8 mouse cellular contexts compared by ENCODE assay signal in the genomic region with DNA sequence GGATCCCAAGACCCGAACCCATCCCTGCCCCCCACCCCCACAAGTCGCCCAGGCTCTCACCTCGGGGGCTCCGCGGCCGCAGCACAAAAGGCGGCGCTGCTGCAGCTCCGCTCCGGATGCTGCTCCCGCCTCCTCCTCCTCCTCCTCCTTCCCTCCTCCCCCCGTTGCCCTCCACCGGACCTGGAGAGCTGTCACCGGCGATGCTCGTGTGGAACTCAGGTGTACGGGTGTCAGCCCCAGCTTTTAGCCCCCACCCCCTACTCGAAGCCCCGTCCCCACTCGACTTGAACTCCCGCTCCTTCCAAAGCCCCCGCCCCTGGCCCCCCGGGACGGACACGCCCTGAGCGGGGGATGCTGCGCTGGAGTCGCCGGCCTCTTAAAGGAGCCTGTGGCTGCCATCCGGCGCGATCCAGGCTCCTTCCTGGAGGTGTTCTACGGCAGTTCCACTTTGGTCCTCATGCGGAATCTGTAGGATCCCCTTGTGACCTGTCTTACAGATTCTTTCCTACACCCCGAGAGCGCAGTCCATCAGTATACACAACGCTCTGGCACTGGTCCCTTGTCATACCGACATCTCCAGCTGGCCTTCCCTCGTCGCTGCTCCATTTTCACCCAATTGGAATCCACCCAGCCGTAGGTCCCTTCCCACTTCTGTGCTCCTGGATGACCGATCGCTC. TPM values are rescaled to one million over a fixed set of nuclear protein-coding genes. Genes with fewer than 3 reads are reported as not detected.
A peak's percentile ranks its signal among the peaks of the same experiment; 100 is the strongest.
DNase-seq lines count a peak whose midpoint lies in the region; ATAC-seq and TF ChIP-seq lines count a peak whose summit lies in the region.

A gene (minus strand): TSS at position 337 of the 677 bp plus-strand sequence.

- no peak for TF ChIP-seq EP300 in stomach, postnatal 0 days (optimal IDR thresholded peaks at IDR 0.05)

- peak; percentile 3 for ATAC-seq in CD4-positive, CD25-positive, alpha-beta regulatory T cell, adult 4 months
- no peak for ATAC-seq in heart, embryonic 12.5 days (ENCODE audit: insufficient number of reproducible peaks, low FRiP score)
- ATAC-seq in kidney, postnatal 0 days (replicated peaks; ENCODE audit: low FRiP score, low read depth) = no peak
- ATAC-seq in liver, embryonic 11.5 days (replicated peaks; ENCODE audit: low FRiP score) = no peak
- ATAC-seq in neural tube, embryonic 11.5 days (ENCODE audit: insufficient read depth, low FRiP score, low TSS enrichment) = peak; percentile 20; the same call in 1 of the 2 replicates
- no peak for ATAC-seq in stomach, postnatal 0 days (ENCODE audit: low FRiP score, low TSS enrichment)

- TF ChIP-seq POLR2A in brain, embryonic 14.5 days (IDR thresholded peaks at IDR 0.05; ENCODE audit: borderline replicate concordance, extremely low read depth, insufficient read depth, insufficient read length, poor library complexity, severe bottlenecking) = peak; percentile 58; the same call in 1 of the 2 replicates

- WGBS in heart, embryonic 12.5 days = under 1% methylated on average over 43 of the region's 43 CpGs
- 0% methylated on average over 42 of the region's 43 CpGs for WGBS in kidney, postnatal 0 days
- under 1% methylated on average over 41 of the region's 43 CpGs for WGBS in liver, embryonic 11.5 days
- WGBS in neural tube, embryonic 11.5 days = under 1% methylated on average over 39 of the region's 43 CpGs
- WGBS in stomach, postnatal 0 days = under 1% methylated on average over 43 of the region's 43 CpGs

- no peaks in the 10 kb centered on the region for H3K9me3 ChIP-seq in heart, embryonic 12.5 days (replicated peaks)
- H3K9me3 ChIP-seq in kidney, postnatal 0 days (replicated peaks; ENCODE audit: low read length) = no peaks in the 10 kb centered on the region
- no peaks in the 10 kb centered on the region for H3K9me3 ChIP-seq in liver, embryonic 11.5 days (ENCODE audit: control insufficient read depth, low read length)
- no peaks in the 10 kb centered on the region for H3K9me3 ChIP-seq in neural tube, embryonic 11.5 days (ENCODE audit: control insufficient read depth, low read length)
- no peaks in the 10 kb centered on the region for H3K9me3 ChIP-seq in stomach, postnatal 0 days (ENCODE audit: control insufficient read depth, low read length)

- no peak; the same call in 1 of the 2 replicates for TF ChIP-seq CTCF in brain, embryonic 14.5 days (IDR thresholded peaks at IDR 0.05; ENCODE audit: borderline replicate concordance, extremely low read depth, insufficient read depth, insufficient read length)
- TF ChIP-seq CTCF in kidney, postnatal 0 days (IDR thresholded peaks at IDR 0.05; ENCODE audit: low read depth) = no peak
- peak; percentile 23; the same call in 1 of the 2 replicates for TF ChIP-seq CTCF in stomach, postnatal 0 days (IDR thresholded peaks at IDR 0.05; ENCODE audit: low read depth)

- peak within 1 kb of the TSS; percentile 88 for H3K4me2 ChIP-seq in heart, embryonic 12.5 days
- H3K4me2 ChIP-seq in kidney, postnatal 0 days (ENCODE audit: low read length) = peak within 1 kb of the TSS; percentile 84
- peak within 1 kb of the TSS; percentile 96 for H3K4me2 ChIP-seq in liver, embryonic 11.5 days
- peak within 1 kb of the TSS; percentile 78 for H3K4me2 ChIP-seq in neural tube, embryonic 11.5 days (ENCODE audit: low read depth)
- peak within 1 kb of the TSS; percentile 91 for H3K4me2 ChIP-seq in stomach, postnatal 0 days (replicated peaks; ENCODE audit: low read depth)

- DNase-seq in brain, embryonic 14.5 days (ENCODE audit: low read depth) = peak; percentile 86
- DNase-seq in fibroblast of lung, adult 2 months (ENCODE audit: low read depth) = peak; percentile 33
- DNase-seq in kidney, postnatal 0 days (ENCODE audit: low spot score) = peak; percentile 80
- DNase-seq in liver, embryonic 11.5 days (ENCODE audit: low spot score) = peak; percentile 83
- peak; percentile 81 for DNase-seq in neural tube, embryonic 11.5 days (ENCODE audit: low spot score)
- DNase-seq in stomach, postnatal 0 days (ENCODE audit: low spot score) = peak; percentile 72

- peak within 1 kb of the TSS; percentile 73 for H3K9ac ChIP-seq in heart, embryonic 12.5 days
- peak within 1 kb of the TSS; percentile 58 for H3K9ac ChIP-seq in kidney, postnatal 0 days (ENCODE audit: low read depth, low read length)
- H3K9ac ChIP-seq in liver, embryonic 11.5 days (ENCODE audit: low read depth, low read length) = peak within 1 kb of the TSS; percentile 42
- peak within 1 kb of the TSS; percentile 75 for H3K9ac ChIP-seq in neural tube, embryonic 11.5 days (ENCODE audit: low read length)
- peak within 1 kb of the TSS; percentile 62 for H3K9ac ChIP-seq in stomach, postnatal 0 days (ENCODE audit: low read length)

- peaks cover 15% of the 10 kb centered on the region for H3K36me3 ChIP-seq in heart, embryonic 12.5 days
- no peaks in the 10 kb centered on the region for H3K36me3 ChIP-seq in kidney, postnatal 0 days (ENCODE audit: insufficient read depth, low read length)
- peaks cover 3% of the 10 kb centered on the region; the same call in 1 of the 2 replicates for H3K36me3 ChIP-seq in liver, embryonic 11.5 days (ENCODE audit: control insufficient read depth, insufficient read depth, low read length)
- no peaks in the 10 kb centered on the region; the same call in 1 of the 2 replicates for H3K36me3 ChIP-seq in neural tube, embryonic 11.5 days (ENCODE audit: control insufficient read depth, insufficient read depth, low read length)
- no peaks in the 10 kb centered on the region for H3K36me3 ChIP-seq in stomach, postnatal 0 days (ENCODE audit: control insufficient read depth, insufficient read depth, low read length)

- H3K4me1 ChIP-seq in heart, embryonic 12.5 days (replicated peaks) = peaks cover 40% of the 10 kb centered on the region
- H3K4me1 ChIP-seq in kidney, postnatal 0 days (replicated peaks; ENCODE audit: insufficient read depth, low read length) = peaks cover 24% of the 10 kb centered on the region
- peaks cover 30% of the 10 kb centered on the region for H3K4me1 ChIP-seq in liver, embryonic 11.5 days (replicated peaks; ENCODE audit: control insufficient read depth, insufficient read depth, low read length)
- H3K4me1 ChIP-seq in neural tube, embryonic 11.5 days (ENCODE audit: control insufficient read depth, insufficient read depth, low read length) = peaks cover 30% of the 10 kb centered on the region
- H3K4me1 ChIP-seq in stomach, postnatal 0 days (replicated peaks; ENCODE audit: control insufficient read depth, insufficient read depth) = no peaks in the 10 kb centered on the region

- H3K27ac ChIP-seq in heart, embryonic 12.5 days (ENCODE audit: poor library complexity, severe bottlenecking) = peak within 1 kb of the TSS; percentile 76
- H3K27ac ChIP-seq in kidney, postnatal 0 days = peak within 1 kb of the TSS; percentile 79
- peak within 1 kb of the TSS; percentile 70 for H3K27ac ChIP-seq in liver, embryonic 11.5 days (ENCODE audit: low read depth, low read length)
- peak within 1 kb of the TSS; percentile 64 for H3K27ac ChIP-seq in neural tube, embryonic 11.5 days (ENCODE audit: low read depth, low read length)
- peak within 1 kb of the TSS; percentile 82 for H3K27ac ChIP-seq in stomach, postnatal 0 days (replicated peaks)

- H3K4me3 ChIP-seq in heart, embryonic 12.5 days = peak within 1 kb of the TSS; percentile 66
- H3K4me3 ChIP-seq in kidney, postnatal 0 days (replicated peaks; ENCODE audit: low read depth, low read length) = peak within 1 kb of the TSS; percentile 67
- H3K4me3 ChIP-seq in liver, embryonic 11.5 days (ENCODE audit: low read depth, low read length) = peak within 1 kb of the TSS; percentile 77
- peak within 1 kb of the TSS; percentile 58 for H3K4me3 ChIP-seq in neural tube, embryonic 11.5 days (ENCODE audit: low read depth, low read length)
- H3K4me3 ChIP-seq in stomach, postnatal 0 days (ENCODE audit: low read depth, low read length) = peak within 1 kb of the TSS; percentile 64

- H3K27me3 ChIP-seq in heart, embryonic 12.5 days (replicated peaks) = no peaks in the 10 kb centered on the region
- no peaks in the 10 kb centered on the region for H3K27me3 ChIP-seq in kidney, postnatal 0 days (ENCODE audit: insufficient read depth, low read length)
- no peaks in the 10 kb centered on the region for H3K27me3 ChIP-seq in liver, embryonic 11.5 days (replicated peaks; ENCODE audit: control insufficient read depth, insufficient read depth, low read length)
- H3K27me3 ChIP-seq in neural tube, embryonic 11.5 days (ENCODE audit: control insufficient read depth, insufficient read depth, low read length) = no peaks in the 10 kb centered on the region
- H3K27me3 ChIP-seq in stomach, postnatal 0 days (ENCODE audit: control insufficient read depth, insufficient read depth, low read length) = no peaks in the 10 kb centered on the region

RNA-seq across cellular contexts. Expression of the gene that starts here (rescaled TPM):
- polyA plus RNA-seq in CD4-positive, CD25-positive, alpha-beta regulatory T cell, adult 4 months (2017; shearing (Covaris generic)) = 1 to 10 TPM; 6.8 to 8.1 TPM
- 72.4 and 79.2 TPM in 2 replicates for polyA plus RNA-seq in brain, embryonic 14.5 days (2012; rRNA removed)
- 14.7 and 17.3 TPM in 2 replicates for polyA plus RNA-seq in heart, embryonic 12.5 days (2016; fragmentation: Nextera tagmentation; extraction: Ambion mirVana)
- 7.8 and 8.1 TPM in 2 replicates for polyA plus RNA-seq in kidney, postnatal 0 days (2015; fragmentation: Nextera tagmentation; extraction: Ambion mirVana)
- polyA plus RNA-seq in liver, embryonic 11.5 days (2014; fragmentation: Nextera tagmentation; extraction: Ambion mirVana) = 7.7 and 7.9 TPM in 2 replicates
- 24.8 and 26.1 TPM in 2 replicates for polyA plus RNA-seq in neural tube, embryonic 11.5 days (2014; fragmentation: Nextera tagmentation; extraction: Ambion mirVana)
- 3.3 and 3.9 TPM in 2 replicates for polyA plus RNA-seq in stomach, postnatal 0 days (2015; fragmentation: Nextera tagmentation; extraction: Ambion mirVana)

Comparison
In these comparisons a context has a peak if more than half of its experiments do, and no peak if none do; other contexts are left out.
1. ATAC-seq: peak in CD4-positive, CD25-positive, alpha-beta regulatory T cell, adult 4 months (single experiment) and neural tube, embryonic 11.5 days (single experiment); none in heart, embryonic 12.5 days (single experiment), kidney, postnatal 0 days (single experiment), liver, embryonic 11.5 days (single experiment) and stomach, postnatal 0 days (single experiment).
2. DNase-seq: peak in every context shown above with its lines; median percentile 86 in brain, embryonic 14.5 days; 83 in liver, embryonic 11.5 days; 81 in neural tube, embryonic 11.5 days; 80 in kidney, postnatal 0 days; 72 in stomach, postnatal 0 days; 33 in fibroblast of lung, adult 2 months.
3. Peak in every context shown above with its lines, with median percentiles within 50 percentile points of each other: H3K27ac ChIP-seq, H3K4me2 ChIP-seq, H3K4me3 ChIP-seq and H3K9ac ChIP-seq.